Mouse (Mus musculus) bone marrow, adult 2 months (tissue): ENCODE measurements at regions not wholly inside any gene's neighbourhood (a gene's known extent, or its start where the extent isn't known, plus 50 kb on each side); places are given as distances from the start of the nearest gene placed in this dataset.

Experiments used
- CTCF ChIP-seq: fragments of 200-500 bp; IDR thresholded peaks from 2 replicates; pipeline ENCODE4 v1.5.1; 2011; ENCODE audit warnings: low read length, control low read depth; ENCODE audit not compliant: control insufficient read depth, insufficient read depth
- POLR2A ChIP-seq: fragments of 200-500 bp; IDR thresholded peaks from 2 replicates; pipeline ENCODE4 v1.6.1; 2011; ENCODE audit warnings: low read depth, mild to moderate bottlenecking, control low read depth, low read length, borderline replicate concordance; ENCODE audit not compliant: control insufficient read depth

DNA sequence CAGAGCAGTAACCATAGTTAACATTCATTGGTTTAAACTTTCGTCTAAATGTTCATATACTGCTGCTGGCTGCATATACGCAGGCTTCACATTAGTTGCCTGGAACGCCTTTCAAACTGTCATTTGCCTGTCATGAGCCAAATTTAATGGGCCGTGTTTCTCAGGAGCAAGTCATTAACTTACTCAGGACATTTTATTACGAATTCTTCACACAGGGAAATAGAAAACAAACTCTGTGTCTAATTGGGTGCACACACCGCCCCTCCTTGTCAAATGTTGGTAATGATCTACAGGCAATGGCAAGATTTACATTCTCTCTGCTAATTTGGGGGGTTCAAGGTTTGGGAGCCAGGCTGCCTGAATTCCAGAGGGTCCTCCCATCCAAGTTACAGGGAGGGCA is 364.4 kb downstream of the Agtpbp1 start:
- no peak for TF ChIP-seq CTCF
- no peak for TF ChIP-seq POLR2A
